Mouse (Mus musculus) adrenal gland, adult 8-10 months (tissue): ENCODE results near the gene Ear1. TPM values are rescaled to one million over a fixed set of nuclear protein-coding genes. Genes with fewer than 3 reads are reported as not detected.
"Not testable (repeated sequence)": the region's sequence is repeated elsewhere in the genome, so short reads cannot be mapped to it uniquely, and the experiment has no call there.

ENCODE experiments used
- DNase-seq: peaks from one replicate; pipeline ENCODE4 v3.0.0; 2022
- total RNA-seq, 4 experiments: library from RNA; stranded (reverse); gene quantifications; 2 replicates each; pipeline ENCODE4 v1.2.4; 2022

The Ear1 gene
- total RNA-seq: not detected

DNA sequence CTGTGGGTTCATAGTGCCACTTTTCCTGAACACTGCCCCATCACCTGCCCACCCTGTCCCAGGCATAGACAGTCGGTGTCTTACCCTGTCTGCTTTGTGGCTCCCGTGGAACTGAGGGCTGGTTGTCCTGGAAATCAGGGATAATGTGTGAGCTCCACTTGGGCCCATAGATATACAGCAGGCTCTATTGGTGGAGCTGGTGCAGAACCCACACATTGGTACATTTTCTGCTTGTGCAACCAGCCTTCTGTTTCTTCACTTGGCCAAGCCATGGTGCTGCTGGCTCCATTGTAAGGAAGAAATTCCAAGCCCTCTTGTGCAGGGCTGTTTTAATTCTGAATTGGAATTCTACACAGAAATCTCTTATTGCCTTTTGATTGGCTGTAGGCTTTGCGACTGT lies at the start of gene Ear1:
Gene Ear1, minus strand, starts transcription at position 101 of the 400 bp plus-strand sequence.
- not testable (repeated sequence) for DNase-seq

DNA sequence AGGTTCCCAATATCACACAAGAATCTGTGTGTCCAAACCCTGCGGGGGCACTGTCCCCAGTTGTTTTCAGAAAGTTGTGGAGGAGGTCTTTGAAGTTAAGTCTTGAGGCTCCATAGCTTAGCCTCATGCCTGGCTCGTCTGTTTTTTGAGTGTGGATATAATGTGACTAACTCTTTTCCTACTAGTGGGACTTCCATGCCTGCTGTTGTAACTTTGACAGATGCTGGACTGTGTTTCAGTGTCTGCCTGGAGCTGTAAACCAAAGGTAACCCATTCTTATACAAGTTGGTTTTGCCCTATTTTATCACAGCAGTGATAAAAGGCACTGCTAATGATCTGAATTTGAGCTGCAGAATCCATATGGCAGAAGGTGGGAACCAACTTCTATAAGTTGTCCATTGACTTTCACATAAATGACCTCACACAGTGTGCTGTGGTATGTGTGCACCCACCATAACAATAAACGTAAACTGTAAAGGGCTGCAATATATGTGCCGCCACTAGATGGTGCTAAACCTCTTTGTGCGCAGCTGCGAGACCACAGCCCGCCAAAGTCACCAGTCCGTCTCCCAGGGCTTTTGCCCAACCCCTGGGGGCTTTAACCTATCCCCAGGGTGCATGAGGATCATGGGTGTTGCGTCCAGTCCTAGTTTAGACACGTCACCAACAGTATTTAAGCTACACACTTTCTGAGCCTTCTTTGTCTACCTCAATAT lies 49.5 kb upstream of the Ear1 start, which contains the start of gene Gm8113:
Gene Gm8113, plus strand, starts transcription at position 703 of the 716 bp plus-strand sequence.
- DNase-seq: peak; percentile 18

DNA sequence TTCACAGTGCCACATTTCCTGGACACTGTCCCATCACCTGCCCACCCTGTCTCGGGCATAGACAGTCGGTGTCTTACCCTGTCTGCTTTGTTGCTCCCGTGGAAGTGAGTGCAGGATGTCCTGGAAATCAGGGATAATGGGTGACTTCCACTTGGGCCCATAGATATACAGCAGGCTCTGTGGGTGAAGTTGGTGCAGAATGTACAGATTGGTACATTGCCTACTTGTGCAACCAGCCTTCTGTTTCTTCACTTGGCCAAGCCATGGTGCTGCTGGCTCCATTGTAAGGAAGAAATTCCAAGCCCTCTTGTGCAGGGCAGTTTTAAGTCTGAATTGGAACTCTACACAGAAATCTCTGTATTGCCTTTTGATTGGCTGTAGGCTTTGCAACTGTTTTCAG lies 48.1 kb upstream of the Ear1 start, which contains the start of gene Ear10:
Gene Ear10, minus strand, starts transcription at position 101 of the 400 bp plus-strand sequence.
- not testable (repeated sequence) for DNase-seq

DNA sequence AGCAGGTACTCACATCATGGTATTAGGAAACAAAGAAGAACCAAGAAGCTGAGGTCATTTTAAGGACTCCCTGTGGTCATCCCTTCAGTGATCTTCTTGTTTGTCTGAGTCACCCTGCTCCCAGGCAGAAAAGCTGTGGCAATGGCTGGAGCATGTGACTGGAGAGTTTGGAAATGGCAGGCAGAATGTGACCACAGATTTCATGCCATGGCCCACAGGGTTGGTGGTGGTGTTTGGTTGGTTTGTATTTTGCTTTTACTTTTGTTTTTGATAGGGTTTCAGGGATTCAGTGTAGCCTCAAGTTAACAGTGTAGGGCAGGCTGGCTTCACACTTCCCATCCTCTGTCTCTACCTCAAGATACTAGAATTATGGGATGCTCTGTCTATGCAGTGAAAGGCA lies 42.9 kb upstream of the Ear1 start:
- peak; percentile 16 for DNase-seq

DNA sequence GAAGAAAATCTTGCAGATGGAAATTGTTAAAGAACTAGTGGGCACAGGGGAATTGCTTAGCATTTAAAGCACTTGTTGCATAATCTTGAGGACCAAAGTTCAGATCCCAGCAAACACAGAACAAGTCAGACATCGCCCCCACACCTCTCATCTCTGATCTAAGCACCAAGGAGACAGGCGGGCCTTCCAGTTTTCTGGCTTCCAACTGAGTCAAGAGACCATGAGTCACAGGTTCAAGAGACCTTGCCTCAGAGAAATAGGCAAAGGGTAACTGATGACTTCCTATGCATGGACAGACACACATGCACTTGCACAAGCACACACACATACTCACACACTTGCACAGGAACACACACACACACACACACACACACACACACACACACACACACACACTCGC lies 23.3 kb upstream of the Ear1 start:
- DNase-seq: not testable (repeated sequence)

DNA sequence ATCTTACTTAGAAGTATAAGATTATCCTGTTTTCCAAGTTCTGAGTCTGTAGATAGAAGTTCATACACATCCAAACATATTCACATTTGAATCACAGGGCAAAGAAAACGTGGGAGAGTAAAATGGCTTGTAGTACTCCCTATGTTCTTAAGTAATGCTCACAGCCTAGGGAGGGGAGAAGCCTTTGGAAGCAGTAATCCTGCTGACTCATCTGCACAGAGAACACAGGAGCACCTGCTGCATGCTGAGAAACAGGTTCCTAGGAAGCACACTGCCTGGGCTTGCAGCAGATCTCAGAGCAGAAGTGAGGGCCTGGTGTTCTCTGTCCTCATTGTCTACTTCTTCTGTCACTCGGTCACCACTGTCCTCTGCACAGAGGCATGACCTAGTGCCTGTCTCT lies 20.0 kb upstream of the Ear1 start:
- DNase-seq: not testable (repeated sequence)

DNA sequence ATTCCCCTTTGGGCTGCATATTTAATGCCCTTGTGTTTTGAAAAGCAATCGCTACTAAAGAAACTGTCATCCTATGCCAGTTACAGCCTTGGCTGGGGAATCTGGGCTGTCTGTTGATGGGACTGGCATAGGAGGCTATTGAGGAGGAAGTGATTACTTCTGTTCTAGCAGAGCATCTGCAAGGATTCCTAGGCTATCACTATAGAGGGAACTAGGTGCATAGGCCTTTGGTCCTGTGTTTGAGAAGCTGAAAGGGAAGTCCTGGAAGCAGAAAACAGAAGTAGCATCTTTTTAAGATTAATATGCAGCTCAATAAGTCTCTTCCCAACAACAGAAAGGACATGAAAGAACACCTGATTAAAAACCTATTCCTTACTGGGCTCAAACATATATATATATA lies 16.0 kb upstream of the Ear1 start:
- not testable (repeated sequence) for DNase-seq

DNA sequence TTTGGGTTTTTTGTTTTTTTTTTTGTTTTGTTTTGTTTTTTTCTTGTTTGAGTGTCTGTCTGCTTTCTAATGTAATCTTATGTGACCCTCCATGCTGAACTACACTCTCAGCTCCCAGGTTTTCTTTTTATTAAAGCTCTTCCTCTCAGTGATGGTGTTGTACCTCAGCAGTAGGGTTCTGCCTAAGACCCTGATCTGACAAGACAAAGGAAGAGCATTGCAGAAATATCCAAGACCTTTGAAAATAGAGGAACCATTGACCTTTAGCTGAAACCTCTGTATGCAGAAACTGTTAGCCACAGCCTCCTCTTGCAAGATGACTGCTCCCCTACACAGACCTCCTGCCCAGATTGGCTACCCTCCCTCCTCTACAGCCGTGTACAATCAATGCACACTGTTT lies 10.9 kb upstream of the Ear1 start:
- not testable (repeated sequence) for DNase-seq

DNA sequence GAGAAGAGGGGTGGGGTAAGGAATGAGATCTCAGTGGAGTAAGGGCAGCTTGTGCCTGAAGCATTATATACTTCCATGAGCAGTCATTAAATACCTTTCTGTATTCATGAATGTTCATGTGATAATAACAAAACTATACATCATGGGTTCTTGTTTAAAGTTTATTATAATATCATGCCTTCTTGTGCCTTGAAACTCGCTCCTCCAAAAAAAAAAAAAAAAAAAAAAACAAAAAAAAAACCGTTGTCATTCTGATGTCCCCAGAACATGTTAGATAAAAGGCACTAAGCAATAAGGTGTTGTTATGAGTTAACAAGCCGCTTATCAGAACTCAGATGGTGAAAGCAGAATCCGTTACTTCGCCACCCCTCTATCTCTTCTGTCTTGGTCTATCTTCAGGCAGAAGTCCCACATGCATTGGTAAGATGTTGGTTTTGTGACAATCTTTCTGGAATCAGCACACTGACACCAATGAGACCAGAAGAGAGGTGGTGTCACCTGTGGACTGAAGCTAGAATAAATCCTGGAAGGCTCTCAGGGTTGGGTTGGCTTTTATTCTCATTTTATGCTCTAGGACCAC lies 4.7 kb upstream of the Ear1 start:
- DNase-seq: not testable (repeated sequence)

DNA sequence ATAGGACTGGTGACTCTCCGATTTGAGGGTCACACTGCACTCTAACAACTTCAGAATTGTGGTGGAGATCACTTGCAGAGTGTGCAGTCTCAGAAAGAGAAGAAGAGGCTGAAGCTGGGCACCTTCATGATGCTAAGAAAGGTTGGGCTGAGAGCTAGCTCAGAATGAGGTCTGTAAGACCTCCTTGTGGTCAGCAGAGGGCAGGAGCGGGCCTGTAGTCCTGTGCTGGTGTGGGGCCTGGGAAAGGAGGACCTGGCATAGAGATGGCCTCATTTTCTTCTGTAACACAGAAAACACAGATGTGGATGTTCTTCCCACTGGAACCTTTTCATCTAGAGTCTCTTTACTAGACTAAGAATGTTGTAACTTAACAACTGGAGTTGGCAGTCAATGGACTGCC lies 2.5 kb upstream of the Ear1 start:
- DNase-seq: not testable (repeated sequence)

DNA sequence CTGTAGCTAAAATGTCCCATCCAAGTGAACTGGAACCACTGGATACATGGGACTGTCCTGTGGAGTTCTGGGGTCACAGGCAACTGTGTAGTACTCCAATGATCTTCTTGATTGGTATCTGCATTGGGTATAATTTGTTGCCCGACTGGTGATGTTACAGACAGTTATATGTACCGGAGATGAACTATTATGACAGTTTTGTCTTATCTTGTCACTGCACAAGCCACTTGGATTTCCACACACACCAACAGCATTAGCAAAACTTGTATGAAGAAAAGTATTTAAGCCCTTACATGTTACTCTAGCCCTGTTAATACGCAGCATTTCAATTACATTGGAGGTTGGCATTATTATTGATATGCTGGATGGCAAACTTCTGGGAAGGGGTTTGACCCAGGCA lies 455 bp downstream of the Ear1 start:
- not testable (repeated sequence) for DNase-seq

DNA sequence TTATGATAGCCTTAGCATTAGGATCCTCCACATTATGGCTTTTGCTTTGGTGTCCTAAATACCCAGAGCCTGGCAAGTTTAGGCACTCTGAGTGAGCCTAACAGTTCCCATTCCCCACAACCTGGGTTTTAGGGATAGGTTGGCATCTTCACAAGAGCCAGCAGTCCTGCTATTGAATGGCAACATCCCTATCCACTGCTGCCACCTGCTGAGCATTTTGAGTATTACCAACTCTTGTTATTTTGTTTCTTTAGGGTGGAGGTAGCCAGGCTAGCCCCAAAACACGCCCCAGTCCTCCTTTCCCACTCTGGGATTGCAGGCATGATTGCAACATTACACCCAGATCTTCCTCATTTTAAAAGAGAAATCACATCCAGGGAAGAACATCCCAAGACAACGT lies 14.8 kb downstream of the Ear1 start:
- DNase-seq: not testable (repeated sequence)

DNA sequence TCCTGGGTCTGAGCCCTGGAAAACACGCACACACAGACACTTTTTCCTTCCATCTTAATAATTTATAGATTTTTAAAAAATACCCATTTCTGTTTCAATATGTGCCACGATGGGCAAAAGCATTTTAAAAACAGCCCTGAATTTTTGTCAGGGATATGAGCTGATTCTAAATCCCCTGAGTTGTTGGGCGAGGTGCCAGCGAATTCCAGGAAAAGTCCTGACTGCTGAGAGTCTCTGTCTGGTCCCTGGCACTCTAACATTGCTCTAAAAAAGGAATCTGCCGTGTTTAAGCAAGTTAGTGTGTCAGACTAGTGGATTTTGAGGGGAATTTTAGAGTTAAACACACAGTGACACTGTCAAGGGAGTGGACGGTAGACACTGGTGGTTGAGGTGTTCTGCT lies 15.9 kb downstream of the Ear1 start:
- not testable (repeated sequence) for DNase-seq

DNA sequence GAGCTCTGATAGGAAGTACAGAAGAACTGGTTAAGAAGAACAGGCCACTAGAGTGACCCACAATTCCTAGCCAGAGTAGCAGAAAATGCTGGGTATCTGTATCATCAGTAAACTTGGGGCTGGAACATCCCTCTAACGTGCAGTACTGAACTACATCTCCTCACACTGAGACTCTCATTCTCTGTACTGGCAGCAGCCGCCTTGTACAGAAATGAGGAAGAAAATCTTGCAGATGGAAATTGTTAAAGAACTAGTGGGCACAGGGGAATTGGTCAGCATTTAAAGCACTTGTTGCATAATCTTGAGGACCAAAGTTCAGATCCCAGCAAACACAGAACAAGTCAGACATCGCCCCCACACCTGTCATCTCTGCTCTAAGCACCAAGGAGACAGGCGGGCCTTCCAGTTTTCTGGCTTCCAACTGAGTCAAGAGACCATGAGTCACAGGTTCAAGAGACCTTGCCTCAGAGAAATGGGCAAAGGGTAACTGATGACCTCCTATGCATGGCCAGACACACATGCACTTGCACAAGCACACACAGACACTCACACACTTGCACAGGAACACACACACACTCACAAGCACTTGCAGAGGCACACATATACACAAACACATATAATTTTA lies 31.3 kb downstream of the Ear1 start:
- DNase-seq: not testable (repeated sequence)

DNA sequence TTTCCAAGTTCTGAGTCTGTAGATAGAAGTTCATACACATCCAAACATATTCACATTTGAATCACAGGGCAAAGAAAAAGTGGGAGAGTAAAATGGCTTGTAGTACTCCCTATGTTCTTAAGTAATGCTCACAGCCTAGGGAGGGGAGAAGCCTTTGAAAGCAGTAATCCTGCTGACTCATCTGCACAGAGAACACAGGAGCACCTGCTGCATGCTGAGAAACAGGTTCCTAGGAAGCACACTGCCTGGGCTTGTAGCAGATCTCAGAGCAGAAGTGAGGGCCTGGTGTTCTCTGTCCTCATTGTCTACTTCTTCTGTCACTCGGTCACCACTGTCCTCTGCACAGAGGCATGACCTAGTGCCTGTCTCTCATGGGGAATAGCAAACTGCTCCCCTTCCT lies 34.3 kb downstream of the Ear1 start:
- DNase-seq: not testable (repeated sequence)

DNA sequence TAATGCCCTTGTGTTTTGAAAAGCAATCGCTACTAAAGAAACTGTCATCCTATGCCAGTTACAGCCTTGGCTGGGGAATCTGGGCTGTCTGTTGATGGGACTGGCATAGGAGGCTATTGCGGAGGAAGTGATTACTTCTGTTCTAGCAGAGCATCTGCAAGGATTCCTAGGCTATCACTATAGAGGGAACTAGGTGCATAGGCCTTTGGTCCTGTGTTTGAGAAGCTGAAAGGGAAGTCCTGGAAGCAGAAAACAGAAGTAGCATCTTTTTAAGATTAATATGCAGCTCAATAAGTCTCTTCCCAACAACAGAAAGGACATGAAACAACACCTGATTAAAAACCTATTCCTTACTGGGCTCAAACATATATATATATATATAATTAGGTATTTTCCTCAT lies 40.0 kb downstream of the Ear1 start:
- not testable (repeated sequence) for DNase-seq

DNA sequence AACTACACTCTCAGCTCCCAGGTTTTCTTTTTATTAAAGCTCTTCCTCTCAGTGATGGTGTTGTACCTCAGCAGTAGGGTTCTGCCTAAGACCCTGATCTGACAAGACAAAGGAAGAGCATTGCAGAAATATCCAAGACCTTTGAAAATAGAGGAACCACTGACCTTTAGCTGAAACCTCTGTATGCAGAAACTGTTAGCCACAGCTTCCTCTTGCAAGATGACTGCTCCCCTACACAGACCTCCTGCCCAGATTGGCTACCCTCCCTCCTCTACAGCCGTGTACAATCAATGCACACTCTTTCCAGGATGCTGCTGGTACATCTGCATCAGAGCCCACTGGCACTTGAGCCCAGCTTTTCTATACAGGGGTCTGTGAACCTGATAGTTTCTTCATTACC lies 44.9 kb downstream of the Ear1 start:
- DNase-seq: not testable (repeated sequence)

DNA sequence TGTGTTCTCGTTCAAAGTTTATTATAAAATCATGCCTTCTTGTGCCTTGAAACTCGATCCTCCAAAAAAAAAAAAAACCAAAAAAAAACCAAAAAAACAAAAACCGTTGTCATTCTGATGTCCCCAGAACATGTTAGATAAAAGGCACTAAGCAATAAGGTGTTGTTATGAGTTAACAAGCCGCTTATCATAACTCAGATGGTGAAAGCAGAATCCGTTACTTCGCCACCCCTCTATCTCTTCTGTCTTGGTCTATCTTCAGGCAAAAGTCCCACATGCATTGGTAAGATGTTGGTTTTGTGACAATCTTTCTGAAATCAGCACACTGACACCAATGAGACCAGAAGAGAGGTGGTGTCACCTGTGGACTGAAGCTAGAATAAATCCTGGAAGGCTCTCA lies 51.1 kb downstream of the Ear1 start:
- not testable (repeated sequence) for DNase-seq

DNA sequence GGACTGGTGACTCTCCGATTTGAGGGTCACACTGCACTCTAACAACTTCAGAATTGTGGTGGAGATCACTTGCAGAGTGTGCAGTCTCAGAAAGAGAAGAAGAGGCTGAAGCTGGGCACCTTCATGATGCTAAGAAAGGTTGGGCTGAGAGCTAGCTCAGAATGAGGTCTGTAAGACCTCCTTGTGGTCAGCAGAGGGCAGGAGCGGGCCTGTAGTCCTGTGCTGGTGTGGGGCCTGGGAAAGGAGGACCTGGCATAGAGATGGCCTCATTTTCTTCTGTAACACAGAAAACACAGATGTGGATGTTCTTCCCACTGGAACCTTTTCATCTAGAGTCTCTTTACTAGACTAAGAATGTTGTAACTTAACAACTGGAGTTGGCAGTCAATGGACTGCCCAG lies 53.4 kb downstream of the Ear1 start:
- DNase-seq: not testable (repeated sequence)

DNA sequence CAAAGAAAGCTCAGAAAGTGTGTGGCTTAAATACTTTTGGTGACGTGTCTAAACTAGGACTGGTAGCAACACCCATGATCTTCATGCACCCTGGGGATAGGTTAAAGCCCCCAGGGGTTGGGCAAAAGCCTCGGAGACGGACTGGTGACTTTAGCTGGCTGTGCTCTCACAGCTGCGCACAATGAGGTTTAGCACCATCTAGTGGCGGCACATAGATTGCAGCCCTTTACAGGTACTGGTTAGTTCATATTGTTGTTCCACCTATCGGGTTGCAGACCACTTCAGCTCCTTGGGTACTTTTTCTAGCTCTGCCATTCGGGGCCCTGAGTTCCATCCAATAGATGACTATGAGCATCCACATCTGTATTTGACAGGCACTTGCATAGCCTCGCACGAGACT lies 62.9 kb downstream of the Ear1 start:
- DNase-seq: not testable (repeated sequence)

DNA sequence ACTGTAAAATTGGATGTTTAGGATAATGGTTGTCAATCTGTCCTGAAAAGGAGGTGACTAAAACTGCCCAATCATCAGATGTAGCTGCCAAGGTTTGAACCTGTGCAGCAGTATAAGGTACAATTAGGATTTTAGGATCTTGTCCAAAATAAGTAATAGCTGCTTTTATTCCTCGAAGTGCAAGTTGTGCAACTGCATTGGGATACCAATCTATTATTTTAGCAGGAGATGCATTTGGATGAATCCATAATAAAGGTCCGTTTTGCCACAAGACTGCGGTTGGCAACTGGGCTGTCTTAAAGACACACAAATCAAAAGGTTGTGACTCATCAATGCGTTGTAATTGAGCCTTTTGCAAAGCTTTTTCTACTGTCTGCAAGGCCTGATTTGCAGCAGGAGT lies 67.2 kb downstream of the Ear1 start:
- not testable (repeated sequence) for DNase-seq

DNA sequence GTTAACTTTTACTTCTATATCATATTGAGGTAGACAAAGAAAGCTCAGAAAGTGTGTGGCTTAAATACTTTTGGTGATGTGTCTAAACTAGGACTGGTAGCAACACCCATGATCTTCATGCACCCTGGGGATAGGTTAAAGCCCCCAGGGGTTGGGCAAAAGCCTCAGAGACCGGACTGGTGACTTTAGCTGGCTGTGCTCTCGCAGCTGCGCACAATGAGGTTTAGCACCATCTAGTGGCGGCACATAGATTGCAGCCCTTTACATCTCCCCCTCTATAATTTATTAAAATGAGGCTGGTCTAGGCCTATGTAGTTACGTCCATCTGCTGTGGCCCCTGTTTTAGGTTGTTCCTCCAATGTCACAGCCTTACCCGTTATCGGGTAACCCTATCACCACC lies 70.9 kb downstream of the Ear1 start:
- DNase-seq: not testable (repeated sequence)

DNA sequence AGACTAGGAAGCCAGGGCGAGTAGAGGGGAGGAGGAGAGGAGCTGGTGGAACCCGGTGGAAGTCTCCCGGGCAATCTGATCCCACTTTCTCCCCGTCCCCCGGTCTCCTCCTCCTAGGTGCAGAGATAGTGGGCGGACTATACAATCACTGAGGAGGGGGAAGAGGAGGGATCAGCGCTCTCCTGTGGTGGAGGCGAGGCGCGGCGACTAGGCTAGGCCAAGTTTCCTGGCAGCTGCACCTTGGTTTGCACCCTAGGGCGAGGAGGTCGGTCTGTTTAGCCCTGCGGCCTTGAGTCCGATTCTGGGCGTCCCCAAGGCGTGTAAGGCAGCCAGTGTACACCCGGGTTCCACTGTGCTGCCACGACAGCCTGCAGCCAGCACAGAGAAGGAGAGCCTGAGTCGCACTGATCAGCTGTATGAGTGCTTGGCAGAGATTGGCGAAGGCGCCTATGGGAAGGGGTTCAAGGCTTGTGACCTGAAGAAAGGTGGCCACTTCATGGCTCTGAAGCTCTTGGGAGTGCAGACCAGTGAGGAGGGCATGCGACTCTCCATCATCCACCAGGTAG lies 78.3 kb downstream of the Ear1 start:
- not testable (repeated sequence) for DNase-seq
